Mouse (Mus musculus): ENCODE measurements at regions not wholly inside any gene's neighbourhood (a gene's known extent, or its start where the extent isn't known, plus 50 kb on each side); places are given as distances from the start of the nearest gene placed in this dataset.

GRCm38 (mm10) chr10:70814354-70815131 is 158.8 kb upstream of the Phyhipl start:
- no peak for DNase-seq (ENCODE audit: low spot score)

GRCm38 (mm10) chr10:70809411-70809810 is 153.6 kb upstream of the Phyhipl start:
- no peak for DNase-seq (ENCODE audit: low spot score)

- DNase-seq (ENCODE audit: low spot score), result no peak
Observed at GRCm38 (mm10) chr10:70806786-70807385, 151.1 kb upstream of the Phyhipl start.

- no peak for DNase-seq (ENCODE audit: low spot score)
Observed at GRCm38 (mm10) chr10:70800736-70801306, 145.1 kb upstream of the Phyhipl start.

DNA sequence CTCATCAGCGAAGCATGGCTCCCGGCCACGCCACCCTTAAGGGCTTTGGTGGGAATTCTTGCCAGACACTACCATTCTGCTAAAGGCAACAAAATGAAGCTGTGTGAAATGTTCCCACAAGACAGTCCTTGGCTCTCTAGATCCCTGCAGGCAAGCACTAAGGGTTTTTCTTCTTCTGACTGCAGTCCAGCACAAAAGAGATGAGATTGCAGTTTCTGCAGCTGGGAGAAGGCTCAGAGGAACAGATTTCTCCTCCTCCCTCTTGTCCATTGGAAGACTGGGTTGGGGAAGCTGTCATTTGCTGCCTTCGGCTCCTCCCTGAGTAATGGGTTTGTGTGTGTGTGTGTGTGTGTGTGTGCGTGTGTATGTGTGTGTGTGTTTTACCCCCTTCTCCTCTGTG is 144.1 kb upstream of the Phyhipl start:
- no peak for DNase-seq (ENCODE audit: low spot score)

DNA sequence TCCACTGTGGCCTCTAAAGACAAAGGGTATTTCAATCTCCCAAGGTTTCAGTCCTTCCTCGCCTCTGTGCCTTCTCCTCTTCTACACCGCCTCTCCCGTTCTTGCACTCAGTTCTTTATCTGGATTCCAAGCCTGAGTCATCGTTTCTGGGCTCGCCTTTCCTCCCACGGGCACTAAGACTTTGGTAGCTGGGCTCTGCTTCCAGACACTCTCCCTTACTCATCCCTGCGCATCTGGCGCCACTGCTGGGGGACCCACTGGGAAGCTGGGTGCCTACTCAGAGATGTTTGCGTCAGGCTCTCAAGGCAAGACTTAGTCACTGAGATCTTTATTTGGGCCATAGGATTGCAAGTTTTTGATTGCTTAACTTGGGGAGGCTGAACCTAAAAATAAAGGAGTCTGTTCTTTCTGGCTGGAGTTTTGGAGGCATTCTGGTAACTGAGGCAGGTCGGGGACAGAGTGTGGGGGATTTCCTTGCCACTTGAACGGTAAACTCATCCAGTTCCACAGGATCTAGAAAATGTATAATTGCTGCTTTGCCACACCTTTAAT is 143.5 kb upstream of the Phyhipl start:
- no peak for DNase-seq (ENCODE audit: low spot score)

DNA sequence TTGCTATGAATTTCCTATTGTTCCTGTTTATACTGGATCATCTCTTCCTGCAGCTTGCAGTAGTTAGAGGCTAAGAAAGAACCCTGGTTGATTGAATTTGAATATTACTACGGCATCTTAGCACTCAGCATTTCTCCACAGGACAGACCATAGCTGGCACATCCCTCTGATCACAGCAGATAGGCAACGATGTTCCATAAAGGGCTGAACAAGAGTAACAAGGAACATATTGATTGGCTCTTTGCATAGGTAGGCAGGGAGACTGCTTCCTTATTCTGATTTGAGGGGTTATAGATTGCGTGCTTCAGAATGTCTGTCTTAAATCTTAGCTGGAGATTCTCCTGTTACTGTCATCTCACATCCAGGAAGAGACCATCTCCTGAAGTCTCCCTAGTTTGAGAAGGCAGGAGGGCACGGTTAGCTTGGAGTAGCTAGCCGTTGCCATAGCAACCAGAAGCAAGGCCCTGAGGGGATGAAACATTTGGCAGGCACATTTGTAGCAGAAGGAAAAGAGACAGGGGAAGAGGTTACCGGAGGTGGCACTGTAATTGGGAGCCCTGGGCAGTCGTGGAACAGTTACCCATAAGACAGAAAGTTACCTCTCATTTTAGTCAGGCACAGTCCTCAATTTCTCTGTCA is 133.2 kb upstream of the Phyhipl start:
- DNase-seq (ENCODE audit: low spot score), result no peak

GRCm38 (mm10) chr10:70781036-70781435 is 125.3 kb upstream of the Phyhipl start:
- no peak for DNase-seq (ENCODE audit: low spot score)

DNA sequence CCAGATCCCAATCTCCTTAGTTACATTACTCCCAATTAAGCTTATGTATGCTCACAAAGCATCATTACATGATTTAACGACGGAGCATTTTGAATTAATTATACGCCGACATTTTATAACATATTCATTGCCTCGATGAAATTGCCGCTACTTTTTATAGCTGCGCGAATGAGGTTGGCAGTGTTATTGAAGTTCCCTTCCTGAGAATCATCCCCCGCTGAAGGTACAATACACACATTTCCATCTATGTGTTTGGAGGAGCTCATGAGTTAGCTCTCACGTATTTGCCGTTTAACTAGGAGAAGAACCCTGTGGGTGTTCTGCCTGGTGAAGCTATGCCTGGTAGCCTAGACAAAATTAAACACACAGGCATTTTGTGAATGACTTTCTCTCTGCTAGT is 122.8 kb upstream of the Phyhipl start:
- DNase-seq (ENCODE audit: low spot score), result no peak

- no peak for DNase-seq (ENCODE audit: low spot score)
Observed at GRCm38 (mm10) chr10:70774571-70774970, 118.8 kb upstream of the Phyhipl start.

DNA sequence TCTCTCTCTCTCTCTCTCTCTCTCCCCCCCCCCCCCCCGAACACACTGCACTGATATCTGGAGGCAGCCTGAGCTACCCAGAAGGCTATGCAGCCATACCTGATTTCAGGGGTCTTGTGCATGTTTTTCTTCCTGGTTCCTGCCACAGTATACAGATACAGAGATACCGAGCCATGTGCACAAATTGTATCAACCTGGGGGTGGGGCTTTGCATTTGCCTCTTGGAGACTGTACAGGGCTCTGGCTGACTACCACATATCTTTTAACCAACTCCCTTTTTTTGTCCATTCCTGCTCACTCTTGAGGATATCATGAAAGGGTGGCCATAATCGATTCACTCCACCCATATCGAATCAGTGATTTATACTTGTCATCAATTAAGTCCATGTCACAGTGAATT is 118.4 kb upstream of the Phyhipl start:
- DNase-seq (ENCODE audit: low spot score), result no peak

GRCm38 (mm10) chr10:70767461-70767860 is 111.7 kb upstream of the Phyhipl start:
- DNase-seq (ENCODE audit: low spot score), result no peak

- no peak for DNase-seq (ENCODE audit: low spot score)
Observed at GRCm38 (mm10) chr10:70766869-70767268, 111.1 kb upstream of the Phyhipl start.

- no peak for DNase-seq (ENCODE audit: low spot score)
Observed at GRCm38 (mm10) chr10:70766450-70766849, 110.7 kb upstream of the Phyhipl start.

GRCm38 (mm10) chr10:70763206-70763605 is 107.4 kb upstream of the Phyhipl start:
- no peak for DNase-seq (ENCODE audit: low spot score)

GRCm38 (mm10) chr10:70759686-70760085 is 103.9 kb upstream of the Phyhipl start:
- DNase-seq (ENCODE audit: low spot score), result no peak

- DNase-seq (ENCODE audit: low spot score), result no peak
Observed at GRCm38 (mm10) chr10:70751771-70752170, 96.0 kb upstream of the Phyhipl start.

DNA sequence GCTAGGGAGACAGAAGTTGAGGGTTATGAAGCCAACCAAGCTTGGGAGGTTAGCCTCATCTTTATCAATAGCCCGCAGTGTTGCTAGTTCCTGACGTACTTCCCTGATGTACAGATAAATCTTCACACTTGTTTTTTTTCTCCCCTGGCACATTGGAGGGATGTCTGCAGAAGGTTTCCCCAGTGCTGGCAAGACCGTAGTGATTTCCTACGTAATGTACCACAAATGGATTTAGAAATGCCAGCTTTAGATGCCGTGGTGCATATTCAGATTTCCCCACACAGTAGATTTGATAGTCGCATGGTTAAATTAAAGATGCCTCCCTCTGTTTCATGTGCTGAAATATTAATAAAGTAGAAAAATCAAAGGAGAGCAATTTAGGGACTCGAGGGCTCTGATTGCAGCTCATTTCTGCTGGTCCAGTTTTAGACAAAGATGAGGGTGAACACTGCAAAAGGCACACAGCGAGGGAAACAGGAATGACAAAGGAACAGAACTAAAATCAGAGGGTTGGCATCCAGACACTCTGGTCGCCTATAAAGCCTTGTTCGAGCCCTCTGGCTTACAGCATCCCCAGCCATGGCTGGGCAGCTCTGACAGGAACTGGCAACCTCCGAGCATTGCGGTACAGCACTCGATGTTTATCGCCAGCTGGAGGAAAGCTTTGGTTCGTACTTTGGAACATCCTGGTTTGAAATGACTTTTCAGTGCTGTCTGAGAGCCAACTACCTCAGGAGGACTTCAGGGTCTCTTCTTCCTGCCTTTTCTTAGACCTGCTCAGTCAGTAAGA is 94.8 kb upstream of the Phyhipl start:
- DNase-seq (ENCODE audit: low spot score), result no peak

DNA sequence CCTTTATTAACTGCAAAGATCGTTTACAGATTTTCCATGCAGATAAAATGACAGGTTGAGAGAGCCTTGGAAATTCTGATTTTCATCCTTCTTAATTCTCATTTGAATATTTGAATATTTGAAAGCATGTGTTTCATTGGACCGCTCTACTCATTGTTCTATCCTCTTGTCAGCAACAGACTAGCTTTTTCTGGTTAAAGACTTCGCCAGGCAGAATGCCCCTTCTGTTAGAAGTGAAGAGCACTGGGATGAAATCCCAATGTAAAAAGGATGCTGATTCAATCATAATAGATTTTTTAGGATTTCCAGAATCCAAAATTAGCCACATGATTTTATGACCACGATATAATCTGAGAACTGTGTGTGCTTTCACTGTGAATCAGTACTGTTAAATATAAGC is 90.8 kb upstream of the Phyhipl start:
- no peak for DNase-seq (ENCODE audit: low spot score)

DNA sequence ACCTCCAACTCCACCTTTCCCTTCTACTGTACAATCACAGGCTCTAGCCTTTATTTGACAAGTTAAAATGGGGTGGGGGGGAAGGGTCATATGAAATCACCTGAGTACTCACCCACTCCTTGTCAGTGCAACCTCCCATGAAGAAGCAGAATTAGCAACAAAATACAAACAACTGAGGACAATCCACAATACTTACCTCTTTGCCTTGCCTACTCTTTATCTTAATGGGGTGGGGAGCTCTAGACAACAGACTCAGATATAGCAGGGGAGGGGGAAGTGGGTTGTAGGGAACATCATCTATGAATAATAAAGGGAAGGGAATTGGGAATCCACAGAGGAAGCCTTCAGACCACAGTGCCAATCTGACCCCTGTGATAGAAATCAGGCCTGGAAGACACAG is 86.1 kb upstream of the Phyhipl start:
- DNase-seq (ENCODE audit: low spot score), result no peak

DNA sequence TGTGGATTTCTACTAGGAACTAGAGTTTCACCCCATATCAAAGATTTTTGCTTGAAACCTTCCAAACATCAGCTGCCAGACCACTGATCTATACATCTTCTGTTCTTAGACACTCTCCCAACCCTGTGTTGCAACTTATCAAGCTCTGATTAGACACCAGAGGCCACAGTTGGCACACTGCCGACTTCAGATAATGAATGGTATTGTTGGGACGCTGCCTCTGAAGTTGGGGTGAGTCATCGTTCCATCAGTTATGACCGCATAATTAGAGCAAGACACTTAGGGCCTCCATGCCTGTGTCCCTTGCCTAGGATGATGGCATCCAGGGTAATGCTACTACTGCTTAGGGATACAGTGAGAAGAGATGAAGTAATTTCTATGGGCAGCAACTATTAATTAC is 84.3 kb upstream of the Phyhipl start:
- DNase-seq (ENCODE audit: low spot score), result no peak

All from lung, postnatal 25 days (tissue).